ENCODE assay signal across 21 mouse cellular contexts in the genomic region with DNA sequence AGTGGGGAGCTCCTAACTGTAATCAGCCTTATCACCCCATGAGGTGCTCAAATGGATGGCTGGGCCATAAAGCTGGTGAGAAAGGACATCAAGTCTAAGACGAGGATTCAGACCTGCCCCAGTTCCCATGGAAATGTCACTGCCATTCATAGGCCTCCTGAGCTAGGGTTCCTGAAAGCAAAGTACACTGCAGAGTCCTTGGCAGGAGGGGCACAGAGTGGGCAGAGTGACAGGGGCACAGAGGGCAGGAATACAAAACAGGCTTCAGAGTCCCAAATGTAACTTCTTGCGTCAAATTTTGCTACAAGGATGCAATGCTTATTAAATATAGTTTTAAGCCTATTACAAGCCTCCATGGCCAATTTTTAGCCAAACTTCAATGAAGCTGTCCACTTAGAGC. TPM values are rescaled to one million over a fixed set of nuclear protein-coding genes. Genes with fewer than 3 reads are reported as not detected.
DNase-seq lines count a peak whose midpoint lies in the region; ATAC-seq and TF ChIP-seq lines count a peak whose summit lies in the region.
"Had no signal": no experiment of that assay in that cellular context is flagged by ENCODE, and none has a peak within 500 bp of the region (broad histone marks: within the 10 kb centered on the region; RNA-seq: fewer than 3 reads in every experiment).

No protein-coding gene starts in this region.

- peaks cover 30% of the 10 kb centered on the region for H3K36me3 ChIP-seq in neural tube, embryonic 15.5 days

- H3K4me1 ChIP-seq in neural tube, embryonic 15.5 days, result peaks cover 21% of the 10 kb centered on the region; the same call in 1 of the 2 replicates
- H3K4me1 ChIP-seq: embryonic facial prominence, embryonic 10.5 days; neural tube, embryonic 12.5 days had no signal

- ATAC-seq in neural tube, embryonic 15.5 days (ENCODE audit: low FRiP score), result no peak
- ATAC-seq: forebrain, embryonic 16.5 days; inflammation-experienced regulatory T-cells, adult 6 months had no signal

- TF ChIP-seq CTCF in gastrocnemius, adult 2 months (IDR thresholded peaks at IDR 0.05), result no peak

- intact Hi-C loops in gastrocnemius, adult 2 months (cut with DNase I), result no loop called here
- intact Hi-C loops in gastrocnemius, postnatal 36 days (cut with DNase I), result no loop called here
- intact Hi-C loops in left cerebral cortex, postnatal 14 days (cut with DNase I), result no loop called here

- H3K9ac ChIP-seq in neural tube, embryonic 15.5 days (replicated peaks), result no peak overlapping the region
- H3K9ac ChIP-seq: liver, embryonic 14.5 days; neural tube, embryonic 12.5 days had no signal

- H3K27ac ChIP-seq in gastrocnemius, adult 2 months, result peak overlapping the region; percentile 40
- H3K27ac ChIP-seq in neural tube, embryonic 15.5 days (replicated peaks), result peak overlapping the region; percentile 37; the same call in 1 of the 2 replicates
- H3K27ac ChIP-seq: embryonic facial prominence, embryonic 10.5 days; liver, embryonic 14.5 days; neural tube, embryonic 12.5 days had no signal

- DNase-seq in gastrocnemius, adult 2 months, result peak; percentile 40
- no peak for DNase-seq in gastrocnemius, postnatal 36 days
- peak; percentile 16 to 26 for DNase-seq in left cerebral cortex, postnatal 14 days (ENCODE audit: low spot score in 2 of 2)
- no peak for DNase-seq in left cerebral cortex, adult 9 months (ENCODE audit: low spot score in 2 of 2)
- no peak for DNase-seq in neural tube, embryonic 10.5 days (ENCODE audit: extremely low spot score, low spot score)
- peak; percentile 25 for DNase-seq in right cerebral cortex, postnatal 4 days
- DNase-seq: adrenal gland, adult 2 months; cerebellum, adult 8-10 months; gastrocnemius, postnatal 14 days; heart, postnatal 36 days; kidney, postnatal 25 days; thymus, postnatal 14 days had no signal

- H3K9me3 ChIP-seq in neural tube, embryonic 15.5 days (replicated peaks), result no peaks in the 10 kb centered on the region
- H3K9me3 ChIP-seq: embryonic facial prominence, embryonic 10.5 days; G1E; neural tube, embryonic 12.5 days had no signal

- 53% methylated on average over 2 of the region's 2 CpGs for WGBS in neural tube, embryonic 15.5 days

- no peaks in the 10 kb centered on the region for H3K27me3 ChIP-seq in neural tube, embryonic 15.5 days (replicated peaks)
- H3K27me3 ChIP-seq: neural tube, embryonic 12.5 days had no signal

- no peak overlapping the region for H3K4me2 ChIP-seq in neural tube, embryonic 15.5 days
- H3K4me2 ChIP-seq: heart, embryonic 11.5 days; neural tube, embryonic 12.5 days had no signal

- H3K4me3 ChIP-seq in gastrocnemius, adult 2 months, result no peak overlapping the region
- H3K4me3 ChIP-seq in neural tube, embryonic 15.5 days (replicated peaks), result no peak overlapping the region
- H3K4me3 ChIP-seq: embryonic facial prominence, embryonic 10.5 days; erythroblast, embryonic 14.5 days; neural tube, embryonic 12.5 days had no signal

RNA-seq across cellular contexts. Expression of a gene that starts 59.6 kb away (rescaled TPM):
- total RNA-seq in gastrocnemius, adult 2 months (2021), result under 1 TPM; 0.64 to 0.79 TPM
- under 1 TPM; 0.79 to 0.81 TPM for total RNA-seq in gastrocnemius, postnatal 36 days (2021)
- 1 to 10 TPM; 2.9 to 3.0 TPM for total RNA-seq in left cerebral cortex, postnatal 14 days (2021)
- 2.4 and 2.5 TPM in 2 replicates for polyA plus RNA-seq in neural tube, embryonic 15.5 days (2015; fragmentation: Nextera tagmentation; extraction: Ambion mirVana)

Comparison
In these comparisons a context has a peak if more than half of its experiments do, and no peak if none do; other contexts are left out.
1. DNase-seq: peak in gastrocnemius, adult 2 months (single experiment), left cerebral cortex, postnatal 14 days (2 of 2) and right cerebral cortex, postnatal 4 days (single experiment); none in gastrocnemius, postnatal 36 days (0 of 2), left cerebral cortex, adult 9 months (0 of 2) and neural tube, embryonic 10.5 days (single experiment).